Mouse (Mus musculus) intestine, embryonic 14.5 days (tissue): ENCODE results near the gene Nfix. TPM values are rescaled to one million over a fixed set of nuclear protein-coding genes. Genes with fewer than 3 reads are reported as not detected.

Experiments
- ATAC-seq: fragments of 200-750 bp; cut with Nextera tagmentation; replicated peaks from 2 replicates; pipeline ENCODE4 v1.8.0; 2017; ENCODE audit warnings: low read depth, moderate number of reproducible peaks, moderate TSS enrichment, moderate library complexity; ENCODE audit not compliant: low FRiP score, low TSS enrichment
- DNase-seq: peaks from one replicate; pipeline ENCODE4 v3.0.0-alpha.2; 2018; ENCODE audit warnings: low spot score
- H3K27ac ChIP-seq: fragments of 300-500 bp; sonication (generic); 2 replicates; pipeline ENCODE4 v1.5.1; 2014; ENCODE audit warnings: low read depth, mild to moderate bottlenecking, control low read depth
- H3K27me3 ChIP-seq: fragments of 300-500 bp; sonication (generic); replicated peaks from 2 replicates; pipeline ENCODE4 v1.6.1; 2014; ENCODE audit warnings: low read length, control low read depth; ENCODE audit not compliant: control insufficient read depth, insufficient read depth
- H3K36me3 ChIP-seq: fragments of 300-500 bp; sonication (generic); 2 replicates; pipeline ENCODE4 v1.6.1; 2014; ENCODE audit warnings: low read length, control low read depth; ENCODE audit not compliant: control insufficient read depth, insufficient read depth
- H3K4me1 ChIP-seq: fragments of 300-500 bp; sonication (generic); replicated peaks from 2 replicates; pipeline ENCODE4 v1.6.1; 2014; ENCODE audit warnings: low read length, control low read depth, mixed read lengths; ENCODE audit not compliant: control insufficient read depth, insufficient read depth
- H3K4me2 ChIP-seq: fragments of 300-500 bp; sonication (generic); 2 replicates; pipeline ENCODE4 v1.6.1; 2014; ENCODE audit warnings: low read length
- H3K4me3 ChIP-seq: fragments of 300-500 bp; sonication (generic); 2 replicates; pipeline ENCODE4 v1.5.1; 2014; ENCODE audit warnings: low read depth, low read length, control low read depth, mixed read lengths
- H3K9ac ChIP-seq: fragments of 300-500 bp; sonication (generic); 2 replicates; pipeline ENCODE4 v1.6.1; 2014; ENCODE audit warnings: mild to moderate bottlenecking, low read length
- H3K9me3 ChIP-seq: fragments of 300-500 bp; sonication (generic); 2 replicates; pipeline ENCODE4 v1.6.1; 2016; ENCODE audit warnings: low read length, control low read depth; ENCODE audit not compliant: control insufficient read depth
- WGBS: fragments of 180-500 bp; shearing (Covaris S2); extraction: QIAGEN DNeasy Blood & Tissue Kit; methylation state at CpG from one replicate; pipeline ENCODE4 v1.1.7; 2014; 5-methylcytosine and 5-hydroxymethylcytosine counted together
- polyA plus RNA-seq: library from polyadenylated mRNA; unstranded; fragments of >200 nt; fragmentation: Nextera tagmentation; extraction: Ambion mirVana; gene quantifications from 2 replicates; pipeline ENCODE4 v1.2.1, GENCODE M21; 2014

Gene Nfix
- polyA plus RNA-seq, 1 experiment from 2014 or later, result 14.4 TPM

DNA sequence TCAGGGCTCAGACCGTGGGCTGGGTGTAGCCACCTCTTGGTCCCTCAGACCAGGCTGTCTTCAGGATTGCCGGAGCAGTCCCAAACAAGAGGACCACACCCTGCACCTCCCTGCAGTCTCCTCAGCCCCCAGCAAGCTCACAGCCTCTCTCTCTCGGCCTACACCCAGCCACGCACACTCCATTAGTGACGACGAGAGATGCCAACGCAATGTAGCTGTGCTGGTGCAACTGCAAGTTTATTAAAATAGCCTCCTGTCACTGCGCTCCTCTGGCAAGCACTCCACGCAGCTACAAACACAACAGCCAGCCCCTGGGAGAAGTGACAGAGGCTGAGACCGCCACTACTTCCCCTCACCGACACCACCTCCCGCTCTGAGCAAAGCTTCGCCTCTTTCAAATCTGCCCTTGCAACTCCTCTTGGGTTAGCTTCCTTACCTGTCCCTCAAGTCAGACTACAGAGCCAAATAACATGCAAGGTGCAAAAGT, 25.0 kb downstream of the Nfix start:
- DNase-seq, result no peak

GRCm38 (mm10) chr8:84774473-84774911, 25.7 kb downstream of the Nfix start:
- Histone ChIP-seq H3K9ac (no peak overlapping the region), H3K36me3 (no peaks in the 10 kb centered on the region), H3K27me3 (peaks cover 92% of the 10 kb centered on the region), H3K4me2 (peak overlapping the region; percentile 46), H3K4me3 (0 out of 2 replicates have a peak overlapping the region, but pooled peaks have one; percentile 6), H3K4me1 (peaks cover 19% of the 10 kb centered on the region), H3K9me3 (no peaks in the 10 kb centered on the region), H3K27ac (no peak overlapping the region)
- 5% methylated on average over 10 of the region's 10 CpGs for WGBS
- DNase-seq (peak; percentile 83), ATAC-seq (no peak)

More for the DNA sequence above, 25.0 kb downstream of the Nfix start:
- H3K4me1 ChIP-seq, result peaks cover 19% of the 10 kb centered on the region
- no peaks in the 10 kb centered on the region for H3K9me3 ChIP-seq
- peak overlapping the region; percentile 57; the same call in 1 of the 2 replicates for H3K27ac ChIP-seq
- WGBS, result 11% methylated on average over 13 of the region's 13 CpGs
- H3K27me3 ChIP-seq, result peaks cover 91% of the 10 kb centered on the region
- H3K36me3 ChIP-seq, result no peaks in the 10 kb centered on the region
- no peak overlapping the region for H3K9ac ChIP-seq
- H3K4me2 ChIP-seq, result peak overlapping the region; percentile 30; the same call in 1 of the 2 replicates
- peak overlapping the region; percentile 1; the same call in 1 of the 2 replicates for H3K4me3 ChIP-seq
- no peak for ATAC-seq

- Histone ChIP-seq H3K36me3 (no peaks in the 10 kb centered on the region), H3K4me3 (peak overlapping the region; percentile 18; the same call in 1 of the 2 replicates), H3K9ac (no peak overlapping the region), H3K27ac (no peak overlapping the region), H3K4me1 (peaks cover 19% of the 10 kb centered on the region), H3K9me3 (no peaks in the 10 kb centered on the region), H3K4me2 (peak overlapping the region; percentile 46), H3K27me3 (peaks cover 91% of the 10 kb centered on the region)
- peak; percentile 80 for DNase-seq
- WGBS, result under 1% methylated on average over 19 of the region's 19 CpGs
- peak; percentile 63 for ATAC-seq
Measured at GRCm38 (mm10) chr8:84773833-84774232, 26.3 kb downstream of the Nfix start.

DNA sequence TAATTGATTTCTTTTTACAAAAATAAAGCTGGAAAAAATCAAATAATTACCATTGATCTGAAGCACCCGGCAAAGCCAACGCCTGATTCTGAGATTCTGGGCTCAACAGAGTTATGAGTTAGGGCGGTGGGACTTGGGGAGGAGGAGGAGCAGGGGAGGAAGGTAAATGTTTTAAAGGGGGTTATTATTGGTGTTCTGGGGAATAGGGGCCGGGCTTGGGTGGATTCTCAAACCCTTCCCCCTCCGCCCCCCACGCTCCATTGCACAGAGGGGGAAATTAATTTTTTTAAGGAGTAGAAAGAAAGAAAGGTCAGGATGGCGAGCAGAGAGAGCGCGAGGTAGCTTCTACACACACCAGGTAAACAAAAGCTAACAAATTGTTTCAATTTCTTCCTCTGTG, 26.8 kb downstream of the Nfix start:
- peaks cover 19% of the 10 kb centered on the region for H3K4me1 ChIP-seq
- H3K9ac ChIP-seq, result no peak overlapping the region
- no peaks in the 10 kb centered on the region for H3K9me3 ChIP-seq
- ATAC-seq (no peak), DNase-seq (no peak)
- 3% methylated on average over 9 of the region's 9 CpGs for WGBS
- no peak overlapping the region for H3K27ac ChIP-seq
- H3K27me3 ChIP-seq, result peaks cover 85% of the 10 kb centered on the region
- H3K4me3 ChIP-seq, result peak overlapping the region; percentile 18
- H3K36me3 ChIP-seq, result no peaks in the 10 kb centered on the region
- peak overlapping the region; percentile 46 for H3K4me2 ChIP-seq

GRCm38 (mm10) chr8:84772628-84773027, 27.5 kb downstream of the Nfix start:
- Histone ChIP-seq H3K4me1 (peaks cover 19% of the 10 kb centered on the region), H3K9ac (no peak overlapping the region), H3K4me3 (no peak overlapping the region), H3K27ac (no peak overlapping the region), H3K27me3 (peaks cover 81% of the 10 kb centered on the region), H3K36me3 (no peaks in the 10 kb centered on the region), H3K4me2 (no peak overlapping the region), H3K9me3 (no peaks in the 10 kb centered on the region)
- ATAC-seq (no peak), DNase-seq (no peak)
- 3% methylated on average over 3 of the region's 3 CpGs for WGBS

GRCm38 (mm10) chr8:84771941-84772378, 28.2 kb downstream of the Nfix start:
- peaks cover 19% of the 10 kb centered on the region for H3K4me1 ChIP-seq
- H3K4me3 ChIP-seq, result no peak overlapping the region
- H3K27ac ChIP-seq, result no peak overlapping the region
- whole genome bisulfite sequencing, result 8% methylated on average over 34 of the region's 34 CpGs
- DNase-seq, result no peak
- H3K27me3 ChIP-seq, result peaks cover 80% of the 10 kb centered on the region
- H3K4me2 ChIP-seq, result 0 out of 2 replicates have a peak overlapping the region, but pooled peaks have one; percentile 11
- H3K9me3 ChIP-seq, result no peaks in the 10 kb centered on the region
- H3K36me3 ChIP-seq, result no peaks in the 10 kb centered on the region
- ATAC-seq, result no peak
- no peak overlapping the region for H3K9ac ChIP-seq

GRCm38 (mm10) chr8:84771000-84771687, 29.0 kb downstream of the Nfix start:
- H3K4me2 ChIP-seq, result no peak overlapping the region
- peaks cover 80% of the 10 kb centered on the region for H3K27me3 ChIP-seq
- H3K4me1 ChIP-seq, result peaks cover 19% of the 10 kb centered on the region
- DNase-seq (no peak), ATAC-seq (no peak)
- H3K36me3 ChIP-seq, result no peaks in the 10 kb centered on the region
- no peak overlapping the region for H3K4me3 ChIP-seq
- WGBS, result 43% methylated on average over 5 of the region's 5 CpGs
- H3K9ac ChIP-seq, result no peak overlapping the region
- H3K9me3 ChIP-seq, result no peaks in the 10 kb centered on the region
- no peak overlapping the region for H3K27ac ChIP-seq

GRCm38 (mm10) chr8:84770100-84770953, 29.8 kb downstream of the Nfix start:
- H3K27ac ChIP-seq, result no peak overlapping the region
- no peaks in the 10 kb centered on the region for H3K36me3 ChIP-seq
- no peak; the same call in 1 of the 2 replicates for ATAC-seq
- H3K9ac ChIP-seq, result no peak overlapping the region
- H3K9me3 ChIP-seq, result no peaks in the 10 kb centered on the region
- DNase-seq, result no peak
- H3K27me3 ChIP-seq, result peaks cover 78% of the 10 kb centered on the region
- no peak overlapping the region for H3K4me3 ChIP-seq
- peaks cover 12% of the 10 kb centered on the region for H3K4me1 ChIP-seq
- H3K4me2 ChIP-seq, result no peak overlapping the region
- 37% methylated on average over 12 of the region's 12 CpGs for WGBS
